Comparison of ENCODE assay signal across 11 mouse cellular contexts in the genomic region with DNA sequence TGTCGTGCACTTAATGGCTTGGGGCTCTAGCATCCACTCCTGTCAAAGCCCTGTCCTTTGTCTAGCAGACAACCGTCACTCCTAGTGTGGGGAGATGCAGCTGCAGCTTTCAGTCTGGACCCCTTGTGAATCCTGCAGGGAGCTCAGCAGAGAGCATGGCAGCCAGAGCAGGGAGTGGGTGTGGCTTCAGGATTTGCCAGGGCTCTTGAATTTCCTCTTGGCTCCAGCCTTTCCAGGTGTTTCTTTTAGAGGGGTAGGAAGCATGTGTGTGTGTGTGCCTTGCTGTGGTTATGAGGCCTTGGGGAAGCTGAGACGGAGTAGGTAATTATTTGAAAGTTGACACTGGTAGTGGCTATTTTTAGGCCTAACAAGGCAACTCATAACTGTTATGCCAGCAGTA.
DNase-seq lines count a peak whose midpoint lies in the region; ATAC-seq and TF ChIP-seq lines count a peak whose summit lies in the region.
"Had no signal": no experiment of that assay in that cellular context is flagged by ENCODE, and none has a peak within 500 bp of the region (broad histone marks: within the 10 kb centered on the region; RNA-seq: fewer than 3 reads in every experiment).

No protein-coding gene starts in this region.

- DNase-seq in gastrocnemius, adult 2 months, result peak; percentile 71
- DNase-seq in gastrocnemius, postnatal 10 days, result no peak
- DNase-seq in embryonic facial prominence, embryonic 14.5 days (ENCODE audit: low spot score), result peak; percentile 80
- no peak for DNase-seq in adrenal gland, postnatal 14 days
- DNase-seq: cerebellum, adult 8-10 months; kidney, postnatal 4 days; right cerebral cortex, postnatal 14 days had no signal

- peak overlapping the region; percentile 14; the same call in 1 of the 2 replicates for H3K9ac ChIP-seq in embryonic facial prominence, embryonic 14.5 days (ENCODE audit: low read depth, low read length)
- no peak overlapping the region for H3K9ac ChIP-seq in hindbrain, embryonic 12.5 days
- H3K9ac ChIP-seq in midbrain, embryonic 15.5 days, result no peak overlapping the region

- H3K36me3 ChIP-seq in embryonic facial prominence, embryonic 14.5 days (ENCODE audit: control insufficient read depth, insufficient read depth, low read length), result no peaks in the 10 kb centered on the region
- H3K36me3 ChIP-seq in hindbrain, embryonic 12.5 days, result no peaks in the 10 kb centered on the region
- H3K36me3 ChIP-seq in midbrain, embryonic 15.5 days (replicated peaks), result no peaks in the 10 kb centered on the region

- H3K27me3 ChIP-seq in embryonic facial prominence, embryonic 14.5 days (replicated peaks; ENCODE audit: control insufficient read depth, insufficient read depth, low read length), result no peaks in the 10 kb centered on the region
- no peaks in the 10 kb centered on the region for H3K27me3 ChIP-seq in hindbrain, embryonic 12.5 days
- H3K27me3 ChIP-seq in midbrain, embryonic 15.5 days (replicated peaks), result no peaks in the 10 kb centered on the region

- H3K4me2 ChIP-seq in embryonic facial prominence, embryonic 14.5 days (ENCODE audit: low read depth, low read length), result no peak overlapping the region
- H3K4me2 ChIP-seq in hindbrain, embryonic 12.5 days (replicated peaks), result no peak overlapping the region
- no peak overlapping the region for H3K4me2 ChIP-seq in midbrain, embryonic 15.5 days

- 21% methylated on average over 3 of the region's 3 CpGs for WGBS in embryonic facial prominence, embryonic 14.5 days
- WGBS in hindbrain, embryonic 12.5 days, result 42% methylated on average over 3 of the region's 3 CpGs
- 37% methylated on average over 3 of the region's 3 CpGs for WGBS in midbrain, embryonic 15.5 days

- H3K27ac ChIP-seq in gastrocnemius, adult 2 months, result peak overlapping the region; percentile 95
- H3K27ac ChIP-seq in embryonic facial prominence, embryonic 14.5 days (replicated peaks; ENCODE audit: low read depth, low read length), result peak overlapping the region; percentile 44
- no peak overlapping the region for H3K27ac ChIP-seq in hindbrain, embryonic 12.5 days
- H3K27ac ChIP-seq in midbrain, embryonic 15.5 days, result 0 out of 2 replicates have a peak overlapping the region, but pooled peaks have one; percentile 25

- intact Hi-C loops in gastrocnemius, adult 2 months (cut with DNase I), result loop anchor here (2.0 to 5.0 kb wide), 3 partner anchors 43 to 105 kb away; no protein-coding TSS in a partner anchor

- peak; percentile 82 for ATAC-seq in embryonic facial prominence, embryonic 14.5 days (ENCODE audit: low read depth)
- ATAC-seq in hindbrain, embryonic 12.5 days (ENCODE audit: low FRiP score), result 0 out of 2 replicates have a peak, but pooled peaks have one; percentile 63
- peak; percentile 50 for ATAC-seq in midbrain, embryonic 15.5 days (replicated peaks)
- ATAC-seq in erythroid progenitor cell, adult 5-6 weeks (replicated peaks; ENCODE audit: low FRiP score, poor library complexity, severe bottlenecking), result no peak
- no peak for ATAC-seq in erythroblast, adult 5-6 weeks (replicated peaks; ENCODE audit: low FRiP score, poor library complexity, severe bottlenecking)

- no peak for TF ChIP-seq CTCF in gastrocnemius, adult 2 months (IDR thresholded peaks at IDR 0.05)

- H3K9me3 ChIP-seq in embryonic facial prominence, embryonic 14.5 days (ENCODE audit: control insufficient read depth, low read length), result no peaks in the 10 kb centered on the region
- no peaks in the 10 kb centered on the region for H3K9me3 ChIP-seq in hindbrain, embryonic 12.5 days (replicated peaks)
- no peaks in the 10 kb centered on the region for H3K9me3 ChIP-seq in midbrain, embryonic 15.5 days

- H3K4me3 ChIP-seq in gastrocnemius, adult 2 months, result peak overlapping the region; percentile 22; the same call in 1 of the 2 replicates
- H3K4me3 ChIP-seq in embryonic facial prominence, embryonic 14.5 days (ENCODE audit: low read depth, low read length), result no peak overlapping the region
- H3K4me3 ChIP-seq in hindbrain, embryonic 12.5 days, result no peak overlapping the region
- no peak overlapping the region for H3K4me3 ChIP-seq in midbrain, embryonic 15.5 days

- H3K4me1 ChIP-seq in embryonic facial prominence, embryonic 14.5 days (ENCODE audit: control insufficient read depth, insufficient read depth, low read length), result peaks cover 29% of the 10 kb centered on the region
- peaks cover 7% of the 10 kb centered on the region for H3K4me1 ChIP-seq in hindbrain, embryonic 12.5 days
- H3K4me1 ChIP-seq in midbrain, embryonic 15.5 days, result peaks cover 19% of the 10 kb centered on the region

Comparison
In these comparisons a context has a peak if more than half of its experiments do, and no peak if none do; other contexts are left out.
1. DNase-seq: peak in gastrocnemius, adult 2 months (single experiment) and embryonic facial prominence, embryonic 14.5 days (single experiment); none in gastrocnemius, postnatal 10 days (single experiment) and adrenal gland, postnatal 14 days (single experiment).
2. ATAC-seq: peak in embryonic facial prominence, embryonic 14.5 days (single experiment), hindbrain, embryonic 12.5 days (single experiment) and midbrain, embryonic 15.5 days (single experiment); none in erythroid progenitor cell, adult 5-6 weeks (single experiment) and erythroblast, adult 5-6 weeks (single experiment).